Mouse (Mus musculus) gastrocnemius, postnatal 25 days (tissue): ENCODE results near the gene Dhrs13. TPM values are rescaled to one million over a fixed set of nuclear protein-coding genes. Genes with fewer than 3 reads are reported as not detected.
A peak's percentile ranks its signal among the peaks of the same experiment; 100 is the strongest.
"Not testable (repeated sequence)": the region's sequence is repeated elsewhere in the genome, so short reads cannot be mapped to it uniquely, and the experiment has no call there.

Experiments used
- DNase-seq: peaks from one replicate; pipeline ENCODE4 v3.0.0; 2022
- total RNA-seq, 2 experiments: library from RNA; stranded (reverse); gene quantifications; 1 replicate in 1 of 2; 2 replicates in 1 of 2; pipeline ENCODE4 v1.2.3; 2021

Dhrs13 gene
- total RNA-seq, 2 experiments from 2014 or later, result 0.59 to 1.1 TPM

- not testable (repeated sequence) for DNase-seq
These were observed 10.3 kb downstream of the Dhrs13 start for GRCm38 (mm10) chr11:78042290-78042870.

- DNase-seq, result peak; percentile 91
These were observed 12.7 kb downstream of the Dhrs13 start for GRCm38 (mm10) chr11:78044758-78045251.

- not testable (repeated sequence) for DNase-seq
These were observed 16.6 kb downstream of the Dhrs13 start for GRCm38 (mm10) chr11:78048637-78049036.

GRCm38 (mm10) chr11:78053078-78053477, 21.0 kb downstream of the Dhrs13 start:
- DNase-seq, result no peak

GRCm38 (mm10) chr11:78056946-78057345, 24.9 kb downstream of the Dhrs13 start:
- no peak for DNase-seq

GRCm38 (mm10) chr11:78059833-78060757, 28.0 kb downstream of the Dhrs13 start:
- peak; percentile 76 for DNase-seq

- DNase-seq, result no peak
These were observed 30.5 kb downstream of the Dhrs13 start for GRCm38 (mm10) chr11:78062563-78062962.

GRCm38 (mm10) chr11:78065906-78066305, 33.8 kb downstream of the Dhrs13 start:
- DNase-seq, result no peak

GRCm38 (mm10) chr11:78066641-78067040, 34.6 kb downstream of the Dhrs13 start:
- DNase-seq, result no peak

- DNase-seq, result no peak
These were observed 35.5 kb downstream of the Dhrs13 start for GRCm38 (mm10) chr11:78067566-78067965.

GRCm38 (mm10) chr11:78069130-78069529, 37.0 kb downstream of the Dhrs13 start:
- DNase-seq, result no peak

- DNase-seq, result no peak
These were observed 37.6 kb downstream of the Dhrs13 start for GRCm38 (mm10) chr11:78069646-78070045.

- no peak for DNase-seq
These were observed 39.9 kb downstream of the Dhrs13 start for GRCm38 (mm10) chr11:78071938-78072337.

GRCm38 (mm10) chr11:78072425-78073130, 40.5 kb downstream of the Dhrs13 start:
- DNase-seq, result no peak

GRCm38 (mm10) chr11:78073577-78074276, 41.6 kb downstream of the Dhrs13 start:
- DNase-seq, result no peak

GRCm38 (mm10) chr11:78074277-78074652, 42.2 kb downstream of the Dhrs13 start:
- no peak for DNase-seq

GRCm38 (mm10) chr11:78074666-78075065, 42.6 kb downstream of the Dhrs13 start:
- no peak for DNase-seq

GRCm38 (mm10) chr11:78079961-78080921, 48.2 kb downstream of the Dhrs13 start, which contains the start of gene Eral1:
Gene Eral1, minus strand, starts transcription at chr11:78080383.
- peak; percentile 65 for DNase-seq

- DNase-seq, result no peak
These were observed 51.5 kb downstream of the Dhrs13 start for GRCm38 (mm10) chr11:78083595-78083994.

GRCm38 (mm10) chr11:78086925-78087479, 54.9 kb downstream of the Dhrs13 start:
- DNase-seq, result no peak
